Mouse (Mus musculus) c-Kit-positive CD71-positive TER-119-negative erythroid progenitor cells, embryonic 14.5 days (primary cell): Measurements from ENCODE around the gene Dnah8.

Source experiments
- DNase-seq: peaks from one replicate; pipeline ENCODE4 v3.0.0-alpha.2; 2013; ENCODE audit warnings: low read depth

Dnah8 gene

GRCm38 (mm10) chr17:30750269-30750668, 126.1 kb downstream of the Dnah8 start:
- no peak for DNase-seq

- DNase-seq, result no peak
Observed at GRCm38 (mm10) chr17:30752370-30752818, 128.2 kb downstream of the Dnah8 start.

GRCm38 (mm10) chr17:30753201-30753600, 129.0 kb downstream of the Dnah8 start:
- DNase-seq, result no peak

GRCm38 (mm10) chr17:30756771-30757170, 132.6 kb downstream of the Dnah8 start:
- no peak for DNase-seq

- no peak for DNase-seq
Observed at GRCm38 (mm10) chr17:30760307-30760706, 136.2 kb downstream of the Dnah8 start.

- DNase-seq, result no peak
Observed at GRCm38 (mm10) chr17:30764276-30764675, 140.1 kb downstream of the Dnah8 start.

- DNase-seq, result no peak
Observed at GRCm38 (mm10) chr17:30774416-30774815, 150.3 kb downstream of the Dnah8 start.

- DNase-seq, result no peak
Observed at GRCm38 (mm10) chr17:30775096-30775495, 150.9 kb downstream of the Dnah8 start.

GRCm38 (mm10) chr17:30781046-30781445, 156.9 kb downstream of the Dnah8 start:
- no peak for DNase-seq

GRCm38 (mm10) chr17:30782286-30782685, 158.1 kb downstream of the Dnah8 start:
- no peak for DNase-seq

- DNase-seq, result no peak
Observed at GRCm38 (mm10) chr17:30788361-30788760, 164.2 kb downstream of the Dnah8 start.

- no peak for DNase-seq
Observed at GRCm38 (mm10) chr17:30790816-30791215, 166.7 kb downstream of the Dnah8 start.

GRCm38 (mm10) chr17:30792396-30792795, 168.2 kb downstream of the Dnah8 start:
- DNase-seq, result no peak

- no peak for DNase-seq
Observed at GRCm38 (mm10) chr17:30796616-30797015, 172.5 kb downstream of the Dnah8 start.

- no peak for DNase-seq
Observed at GRCm38 (mm10) chr17:30800261-30800985, 176.3 kb downstream of the Dnah8 start.

- no peak for DNase-seq
Observed at GRCm38 (mm10) chr17:30803668-30804067, 179.5 kb downstream of the Dnah8 start.

GRCm38 (mm10) chr17:30804955-30805354, 180.8 kb downstream of the Dnah8 start:
- no peak for DNase-seq

- no peak for DNase-seq
Observed at GRCm38 (mm10) chr17:30805511-30806059, 181.4 kb downstream of the Dnah8 start.

- no peak for DNase-seq
Observed at GRCm38 (mm10) chr17:30808866-30809660, 184.9 kb downstream of the Dnah8 start.

- no peak for DNase-seq
Observed at GRCm38 (mm10) chr17:30809926-30810660, 185.9 kb downstream of the Dnah8 start.

- DNase-seq, result no peak
Observed at GRCm38 (mm10) chr17:30818543-30818942, 194.4 kb downstream of the Dnah8 start.

GRCm38 (mm10) chr17:30819134-30819533, 195.0 kb downstream of the Dnah8 start:
- no peak for DNase-seq
